Mouse (Mus musculus): ENCODE results near the gene Traf3.

- TF ChIP-seq CTCF (IDR thresholded peaks at IDR 0.05; ENCODE audit: extremely low read depth, insufficient read depth, insufficient read length, insufficient replicate concordance) (no peak), POLR2A (IDR thresholded peaks at IDR 0.05; ENCODE audit: low read depth, low read length) (no peak)
Measured at GRCm38 (mm10) chr12:111154641-111155040, 11.5 kb upstream of the Traf3 start.

Data from spleen, adult 2 months (tissue).